Mouse (Mus musculus): ENCODE measurements at regions not wholly inside any gene's neighbourhood (a gene's known extent, or its start where the extent isn't known, plus 50 kb on each side); places are given as distances from the start of the nearest gene placed in this dataset.
"Not testable (repeated sequence)": the region's sequence is repeated elsewhere in the genome, so short reads cannot be mapped to it uniquely, and the experiment has no call there.

- Histone ChIP-seq H3K4me3 (no peak overlapping the region), H3K27ac (replicated peaks) (no peak overlapping the region), H3K9me3 (peaks cover 2% of the 10 kb centered on the region; the same call in 1 of the 2 replicates), H3K27me3 (replicated peaks; ENCODE audit: low read depth, poor library complexity, severe bottlenecking) (no peaks in the 10 kb centered on the region), H3K36me3 (replicated peaks) (no peaks in the 10 kb centered on the region), H3K4me1 (no peaks in the 10 kb centered on the region)
- 13% methylated on average over 1 of the region's 1 CpGs for WGBS
- DNase-seq (ENCODE audit: low spot score): no peak
These were observed 172.9 kb upstream of the 9130204L05Rik start for GRCm38 (mm10) chr3:91263540-91263939.

GRCm38 (mm10) chr3:91254926-91255325 lies 164.3 kb upstream of the 9130204L05Rik start:
- H3K27ac ChIP-seq (replicated peaks); DNase-seq (ENCODE audit: low spot score); H3K27me3 ChIP-seq (replicated peaks; ENCODE audit: low read depth, poor library complexity, severe bottlenecking); H3K4me1 ChIP-seq; H3K9me3 ChIP-seq; H3K4me3 ChIP-seq; H3K36me3 ChIP-seq (replicated peaks): not testable (repeated sequence)
- WGBS: 82% methylated on average over 2 of the region's 2 CpGs

GRCm38 (mm10) chr3:91223157-91223556 lies 132.6 kb upstream of the 9130204L05Rik start:
- Histone ChIP-seq H3K27ac (replicated peaks) (no peak overlapping the region), H3K4me3 (no peak overlapping the region), H3K4me1 (no peaks in the 10 kb centered on the region), H3K27me3 (replicated peaks; ENCODE audit: low read depth, poor library complexity, severe bottlenecking) (no peaks in the 10 kb centered on the region), H3K36me3 (replicated peaks) (no peaks in the 10 kb centered on the region), H3K9me3 (peaks cover 8% of the 10 kb centered on the region; the same call in 1 of the 2 replicates)
- 57% methylated on average over 3 of the region's 3 CpGs for WGBS
- DNase-seq (ENCODE audit: low spot score): no peak

- 86% methylated on average over 16 of the region's 16 CpGs for WGBS
- Histone ChIP-seq H3K9me3 (peaks cover 36% of the 10 kb centered on the region), H3K4me3 (no peak overlapping the region), H3K36me3 (replicated peaks) (no peaks in the 10 kb centered on the region), H3K27ac (replicated peaks) (no peak overlapping the region), H3K4me1 (no peaks in the 10 kb centered on the region), H3K27me3 (replicated peaks; ENCODE audit: low read depth, poor library complexity, severe bottlenecking) (no peaks in the 10 kb centered on the region)
- DNase-seq (ENCODE audit: low spot score): peak; percentile 9
These were observed 122.7 kb upstream of the 9130204L05Rik start for GRCm38 (mm10) chr3:91213280-91213679.
